Mouse (Mus musculus) liver, adult 2 months (tissue): ENCODE results near the gene Gm340. TPM values are rescaled to one million over a fixed set of nuclear protein-coding genes. Genes with fewer than 3 reads are reported as not detected.

ENCODE experiments used
- DNase-seq: peaks from one replicate; pipeline ENCODE4 v3.0.0-alpha.2; 2011; ENCODE audit warnings: low read depth, low spot score; ENCODE audit errors: extremely low read depth
- H3K27ac ChIP-seq: fragments of 200-500 bp; replicated peaks from 2 replicates; pipeline ENCODE4 v1.5.1; 2012; ENCODE audit warnings: low read depth, mild to moderate bottlenecking, control low read depth, inconsistent platforms, low read length; ENCODE audit not compliant: insufficient read depth
- H3K27me3 ChIP-seq: fragments of 200-500 bp; 2 replicates; pipeline ENCODE4 v1.6.1; 2012; ENCODE audit warnings: mild to moderate bottlenecking, moderate library complexity, low read length, inconsistent platforms; ENCODE audit not compliant: control insufficient read depth, insufficient read depth
- H3K36me3 ChIP-seq: fragments of 200-500 bp; 2 replicates; pipeline ENCODE4 v1.6.1; 2012; ENCODE audit warnings: low read length, inconsistent platforms; ENCODE audit not compliant: control insufficient read depth, insufficient read depth
- H3K4me1 ChIP-seq: fragments of 200-500 bp; 2 replicates; pipeline ENCODE4 v1.6.1; 2011; ENCODE audit warnings: low read length; ENCODE audit not compliant: control insufficient read depth, insufficient read depth
- H3K4me3 ChIP-seq: fragments of 200-500 bp; 2 replicates; pipeline ENCODE4 v1.5.1; 2011; ENCODE audit warnings: low read depth, mild to moderate bottlenecking, control low read depth, low read length, moderate library complexity; ENCODE audit not compliant: insufficient read depth
- H3K79me2 ChIP-seq: fragments of 200-500 bp; 2 replicates; pipeline ENCODE4 v1.6.1; 2012; ENCODE audit warnings: inconsistent platforms, mild to moderate bottlenecking, low read length, moderate library complexity; ENCODE audit not compliant: control insufficient read depth, insufficient read depth
- H3K9ac ChIP-seq: fragments of 200-500 bp; 2 replicates; pipeline ENCODE4 v1.6.1; 2012; ENCODE audit warnings: low read depth, mild to moderate bottlenecking, control low read depth, inconsistent platforms, low read length
- CTCF ChIP-seq: fragments of 200-500 bp; IDR thresholded peaks from 2 replicates; pipeline ENCODE4 v1.5.1; 2011; ENCODE audit warnings: low read depth, low read length, control low read depth
- POLR2A ChIP-seq: fragments of 200-500 bp; IDR thresholded peaks from 2 replicates; pipeline ENCODE4 v1.6.1; 2011; ENCODE audit warnings: low read length, control low read depth; ENCODE audit not compliant: insufficient read depth; ENCODE audit errors: extremely low read depth
- WGBS: fragments of 180-500 bp; shearing (Covaris S2); methylation state at CpG from one replicate; pipeline ENCODE4 v1.1.7; 2018; 5-methylcytosine and 5-hydroxymethylcytosine counted together
- polyA plus RNA-seq: library from polyadenylated mRNA; depleted of rRNA; stranded (reverse); fragments of >200 nt; gene quantifications from 2 replicates; pipeline ENCODE4 v1.2.3, GENCODE M21; 2012
- total RNA-seq: library from RNA; depleted of rRNA; stranded (reverse); fragments of >200 nt; gene quantifications from 2 replicates; pipeline ENCODE4 v1.2.3, GENCODE M21; 2014

Gm340 gene
- total and polyA plus RNA-seq, 2 experiments = 0.69 to 3.0 TPM

DNA sequence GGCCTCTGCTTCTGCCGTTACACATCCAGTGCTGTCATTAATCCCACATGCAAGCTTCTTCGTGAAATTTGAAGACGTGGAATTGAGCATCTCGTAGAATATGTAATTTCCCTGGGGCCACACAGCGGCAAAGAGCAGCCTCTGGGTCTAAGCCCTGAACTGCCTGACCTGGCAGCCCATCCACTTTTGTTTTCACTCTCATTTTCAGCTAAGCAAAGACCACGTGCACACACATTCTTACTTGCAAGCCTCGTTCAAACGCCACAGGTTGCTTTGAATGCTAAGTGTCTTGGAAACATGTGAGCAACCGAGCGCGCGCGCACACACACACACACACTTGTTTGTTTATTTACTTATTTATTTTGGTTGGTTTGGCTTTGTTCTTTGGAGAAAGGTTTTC, 34.9 kb downstream of the Gm340 start:
- H3K4me3 ChIP-seq = no peak overlapping the region
- TF ChIP-seq POLR2A = no peak
- TF ChIP-seq CTCF = no peak
- DNase-seq = no peak
- no peak overlapping the region for H3K27ac ChIP-seq
- H3K9ac ChIP-seq = no peak overlapping the region
- H3K36me3 ChIP-seq = no peaks in the 10 kb centered on the region
- H3K27me3 ChIP-seq = no peaks in the 10 kb centered on the region
- no peaks in the 10 kb centered on the region for H3K79me2 ChIP-seq
- H3K4me1 ChIP-seq = no peaks in the 10 kb centered on the region
- 88% methylated on average over 13 of the region's 13 CpGs for WGBS

GRCm38 (mm10) chr19:41618153-41618657, 36.0 kb downstream of the Gm340 start:
- DNase-seq = no peak
- Histone ChIP-seq H3K4me1 (no peaks in the 10 kb centered on the region), H3K27me3 (no peaks in the 10 kb centered on the region), H3K9ac (no peak overlapping the region), H3K4me3 (no peak overlapping the region), H3K36me3 (no peaks in the 10 kb centered on the region), H3K79me2 (no peaks in the 10 kb centered on the region), H3K27ac (no peak overlapping the region)
- no peak for TF ChIP-seq CTCF
- no peak for TF ChIP-seq POLR2A
- WGBS = 83% methylated on average over 6 of the region's 6 CpGs

DNA sequence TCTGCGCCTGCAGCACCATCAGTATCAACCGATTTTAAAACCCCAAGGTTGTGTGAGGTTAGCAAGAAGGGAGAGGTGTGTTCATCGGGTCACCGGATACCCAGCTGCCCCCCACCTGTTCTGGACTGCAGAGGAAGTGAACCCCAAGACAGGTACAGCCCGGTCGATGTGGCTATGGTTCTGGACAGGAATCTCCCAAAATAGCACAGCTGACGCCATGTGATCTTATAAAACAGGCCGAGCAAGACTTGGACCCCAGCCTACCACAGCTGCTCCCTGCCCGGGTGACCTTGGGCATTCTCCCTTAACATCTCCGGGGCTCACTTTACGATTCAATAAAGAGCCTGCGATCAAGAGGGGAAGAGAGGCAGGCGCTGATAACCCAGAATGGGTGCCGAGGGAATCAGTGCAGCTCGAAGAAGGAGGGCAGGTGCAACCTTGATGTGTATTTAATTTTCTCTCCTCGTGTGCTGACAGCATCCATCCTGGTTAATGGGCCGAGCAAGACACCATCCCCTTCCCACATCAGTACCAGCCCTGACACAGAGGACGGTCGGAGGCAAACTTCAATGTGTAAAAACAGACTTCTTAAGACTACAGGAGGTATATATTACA, 36.7 kb downstream of the Gm340 start:
- H3K9ac ChIP-seq = no peak overlapping the region
- WGBS = 78% methylated on average over 19 of the region's 19 CpGs
- H3K4me1 ChIP-seq = no peaks in the 10 kb centered on the region
- H3K27me3 ChIP-seq = no peaks in the 10 kb centered on the region
- H3K36me3 ChIP-seq = no peaks in the 10 kb centered on the region
- no peak overlapping the region for H3K4me3 ChIP-seq
- no peaks in the 10 kb centered on the region for H3K79me2 ChIP-seq
- DNase-seq = no peak
- TF ChIP-seq POLR2A (no peak), CTCF (no peak)
- no peak overlapping the region for H3K27ac ChIP-seq

DNA sequence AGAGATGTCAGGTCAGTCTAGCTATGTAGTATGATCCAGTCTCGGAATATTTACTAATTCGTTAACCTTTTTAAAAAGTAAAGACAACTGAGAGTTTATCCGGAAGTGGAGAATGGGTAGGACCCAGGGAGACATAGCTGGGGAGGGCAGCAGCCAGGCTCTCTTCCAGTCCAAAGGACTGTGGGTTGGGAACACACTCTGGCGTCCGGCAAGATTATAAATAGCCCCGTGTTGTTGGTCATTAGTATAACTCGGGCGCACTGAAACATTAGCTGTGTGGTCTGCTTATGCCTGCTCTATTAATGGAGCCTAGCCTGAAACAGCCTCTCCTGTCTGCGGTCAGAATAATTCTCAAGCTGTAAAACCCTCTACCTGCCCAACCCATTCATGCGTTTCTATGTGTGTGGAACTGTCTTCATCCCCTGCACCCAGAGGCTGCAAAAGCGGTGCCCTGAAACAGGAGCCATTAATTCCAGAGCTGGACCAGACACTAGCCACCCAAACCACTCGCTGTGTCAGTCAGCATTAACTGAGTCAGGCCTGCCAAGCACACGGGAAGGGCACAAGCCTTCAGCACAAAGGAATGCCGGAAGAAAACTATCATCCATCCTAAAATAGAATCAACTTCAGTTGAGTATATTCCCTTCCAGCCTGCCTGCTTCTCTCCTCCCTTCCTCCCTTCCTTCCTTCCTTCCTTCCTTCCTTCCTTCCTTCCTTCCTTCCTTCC, 38.4 kb downstream of the Gm340 start:
- H3K79me2 ChIP-seq = no peaks in the 10 kb centered on the region
- DNase-seq = no peak
- H3K4me1 ChIP-seq = no peaks in the 10 kb centered on the region
- 90% methylated on average over 14 of the region's 14 CpGs for WGBS
- no peak overlapping the region for H3K4me3 ChIP-seq
- TF ChIP-seq CTCF (no peak), POLR2A (no peak)
- H3K27me3 ChIP-seq = no peaks in the 10 kb centered on the region
- no peak overlapping the region for H3K9ac ChIP-seq
- no peaks in the 10 kb centered on the region for H3K36me3 ChIP-seq
- H3K27ac ChIP-seq = no peak overlapping the region

DNA sequence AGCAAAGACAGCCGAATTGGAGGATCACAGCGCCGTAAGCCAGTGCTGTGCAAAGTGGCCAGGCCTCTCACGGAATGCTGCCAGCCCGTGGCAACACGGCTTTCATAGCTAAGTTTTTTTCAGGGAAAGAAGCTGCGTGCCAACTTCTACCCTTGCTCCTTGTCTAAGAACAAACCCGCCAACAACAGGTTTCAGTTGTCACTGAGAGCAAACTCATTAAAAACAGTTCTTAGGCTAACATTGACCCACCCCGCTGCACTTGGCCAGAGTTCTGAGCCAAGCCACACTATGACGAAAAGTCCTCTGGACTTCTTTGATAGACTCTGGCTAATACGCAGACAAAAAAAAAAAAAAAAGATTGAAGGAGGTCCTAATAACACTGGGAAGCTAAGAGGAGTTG, 46.8 kb downstream of the Gm340 start:
- no peaks in the 10 kb centered on the region for H3K36me3 ChIP-seq

GRCm38 (mm10) chr19:41629532-41629931, 47.4 kb downstream of the Gm340 start:
- no peaks in the 10 kb centered on the region for H3K79me2 ChIP-seq
- WGBS = 56% methylated on average over 5 of the region's 5 CpGs
- H3K4me1 ChIP-seq = no peaks in the 10 kb centered on the region
- no peaks in the 10 kb centered on the region for H3K27me3 ChIP-seq
- no peak overlapping the region for H3K4me3 ChIP-seq
- TF ChIP-seq POLR2A (no peak), CTCF (peak; percentile 71)
- peak; percentile 29 for DNase-seq
- no peaks in the 10 kb centered on the region for H3K36me3 ChIP-seq
- H3K9ac ChIP-seq = no peak overlapping the region
- H3K27ac ChIP-seq = no peak overlapping the region

More for the DNA sequence above, 46.8 kb downstream of the Gm340 start:
- H3K79me2 ChIP-seq = no peaks in the 10 kb centered on the region
- H3K4me1 ChIP-seq = no peaks in the 10 kb centered on the region
- TF ChIP-seq CTCF (no peak), POLR2A (no peak)
- no peak overlapping the region for H3K4me3 ChIP-seq
- 69% methylated on average over 11 of the region's 11 CpGs for WGBS
- no peak overlapping the region for H3K9ac ChIP-seq
- no peak overlapping the region for H3K27ac ChIP-seq
- H3K27me3 ChIP-seq = no peaks in the 10 kb centered on the region
- peak; percentile 47 for DNase-seq
